Mouse (Mus musculus) thymus, adult 2 months (tissue): ENCODE measurements around the gene Tapbp.

Source experiments
- CTCF ChIP-seq: fragments of 200-500 bp; IDR thresholded peaks from 2 replicates; pipeline ENCODE4 v1.5.1; 2012; ENCODE audit warnings: mild to moderate bottlenecking, control low read depth, low read length, moderate library complexity, borderline replicate concordance; ENCODE audit not compliant: control insufficient read depth, poor library complexity, insufficient read depth; ENCODE audit errors: extremely low read depth
- POLR2A ChIP-seq: fragments of 200-500 bp; IDR thresholded peaks from 2 replicates; pipeline ENCODE4 v1.6.1; 2012; ENCODE audit warnings: mild to moderate bottlenecking, low read length, control low read depth, moderate library complexity; ENCODE audit not compliant: control insufficient read depth, poor library complexity, insufficient read depth; ENCODE audit errors: extremely low read depth

DNA sequence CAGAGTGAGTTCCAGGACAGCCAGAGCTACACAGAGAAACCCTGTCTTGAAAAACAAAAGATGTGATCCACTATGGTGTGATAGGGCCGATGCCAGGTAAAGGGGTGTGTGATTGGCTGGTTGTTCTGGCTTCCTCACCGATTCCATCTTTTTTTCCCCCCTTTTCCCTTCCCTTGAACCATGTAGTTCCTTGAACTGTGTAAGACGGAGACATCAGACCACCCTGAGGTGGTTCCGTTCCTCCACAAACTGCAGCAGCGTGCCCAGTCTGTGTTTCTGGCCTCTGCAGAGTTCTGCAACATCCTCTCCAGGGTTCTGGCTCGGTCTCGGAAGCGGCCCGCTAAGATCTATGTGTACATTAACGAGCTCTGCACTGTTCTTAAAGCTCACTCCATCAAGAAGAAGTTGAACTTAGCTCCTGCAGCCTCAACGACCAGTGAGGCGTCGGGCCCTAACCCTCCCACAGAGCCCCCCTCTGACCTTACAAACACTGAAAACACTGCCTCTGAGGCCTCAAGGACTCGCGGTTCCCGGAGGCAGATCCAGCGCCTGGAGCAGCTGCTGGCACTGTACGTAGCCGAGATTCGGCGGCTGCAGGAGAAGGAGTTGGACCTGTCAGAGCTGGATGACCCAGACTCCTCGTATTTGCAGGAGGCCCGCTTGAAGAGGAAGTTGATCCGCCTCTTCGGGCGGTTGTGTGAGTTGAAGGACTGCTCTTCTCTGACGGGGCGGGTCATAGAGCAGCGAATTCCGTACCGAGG lies 4.5 kb upstream of the Tapbp start:
- TF ChIP-seq CTCF (no peak), POLR2A (no peak)
